Mouse (Mus musculus) hindbrain, embryonic 10.5 days (tissue): ENCODE data around the gene Ophn1. TPM values are rescaled to one million over a fixed set of nuclear protein-coding genes. Genes with fewer than 3 reads are reported as not detected.

Source experiments
- DNase-seq: peaks from one replicate; pipeline ENCODE4 v3.0.0-alpha.2; 2017; ENCODE audit warnings: low spot score
- H3K27ac ChIP-seq: fragments of 300-500 bp; sonication (generic); 2 replicates; pipeline ENCODE4 v1.5.1; 2016; ENCODE audit warnings: mild to moderate bottlenecking, moderate library complexity
- H3K27me3 ChIP-seq: fragments of 300-500 bp; sonication (generic); 2 replicates; pipeline ENCODE4 v1.6.1; 2016; ENCODE audit warnings: mild to moderate bottlenecking; ENCODE audit not compliant: poor library complexity, insufficient read depth, severe bottlenecking
- H3K36me3 ChIP-seq: fragments of 300-500 bp; sonication (generic); 2 replicates; pipeline ENCODE4 v1.6.1; 2016; ENCODE audit warnings: mild to moderate bottlenecking, moderate library complexity
- H3K4me1 ChIP-seq: fragments of 300-500 bp; sonication (generic); replicated peaks from 2 replicates; pipeline ENCODE4 v1.6.1; 2016; ENCODE audit warnings: mild to moderate bottlenecking
- H3K4me3 ChIP-seq: fragments of 300-500 bp; sonication (generic); 2 replicates; pipeline ENCODE4 v1.5.1; 2016; ENCODE audit warnings: mild to moderate bottlenecking, moderate library complexity
- H3K9me3 ChIP-seq: fragments of 300-500 bp; sonication (generic); 2 replicates; pipeline ENCODE4 v1.6.1; 2016; ENCODE audit warnings: mild to moderate bottlenecking, moderate library complexity
- WGBS: fragments of 180-500 bp; shearing (Covaris S2); methylation state at CpG from one replicate; pipeline ENCODE4 v1.1.7; 2016; 5-methylcytosine and 5-hydroxymethylcytosine counted together
- polyA plus RNA-seq: library from polyadenylated mRNA; unstranded; fragments of >200 nt; fragmentation: Nextera tagmentation; extraction: Ambion mirVana; gene quantifications from 2 replicates; pipeline ENCODE4 v1.2.1, GENCODE M21; 2016

Gene Ophn1
- polyA plus RNA-seq, 1 experiment from 2014 or later, result 20.9 TPM

- Histone ChIP-seq H3K27me3 (no peaks in the 10 kb centered on the region), H3K4me1 (no peaks in the 10 kb centered on the region), H3K4me3 (no peak overlapping the region), H3K27ac (no peak overlapping the region), H3K9me3 (no peaks in the 10 kb centered on the region), H3K36me3 (no peaks in the 10 kb centered on the region)
- DNase-seq, result no peak
- WGBS, result 96% methylated on average over 1 of the region's 1 CpGs
Measured at GRCm38 (mm10) chrX:98546458-98546857, 344.4 kb downstream of the Ophn1 start.

- no peaks in the 10 kb centered on the region for H3K4me1 ChIP-seq
- H3K27me3 ChIP-seq, result no peaks in the 10 kb centered on the region
- H3K9me3 ChIP-seq, result no peaks in the 10 kb centered on the region
- no peak for DNase-seq
- H3K27ac ChIP-seq, result no peak overlapping the region
- 89% methylated on average over 2 of the region's 2 CpGs for WGBS
- H3K4me3 ChIP-seq, result no peak overlapping the region
- no peaks in the 10 kb centered on the region for H3K36me3 ChIP-seq
Measured at GRCm38 (mm10) chrX:98515329-98515728, 375.5 kb downstream of the Ophn1 start.

- Histone ChIP-seq H3K9me3 (no peaks in the 10 kb centered on the region), H3K36me3 (no peaks in the 10 kb centered on the region), H3K4me3 (no peak overlapping the region), H3K27ac (no peak overlapping the region), H3K27me3 (no peaks in the 10 kb centered on the region), H3K4me1 (no peaks in the 10 kb centered on the region)
- no peak for DNase-seq
- WGBS, result 71% methylated on average over 3 of the region's 3 CpGs
Measured at GRCm38 (mm10) chrX:98514359-98514904, 376.4 kb downstream of the Ophn1 start.

Other genes with a start within 250 kb of the Ophn1 start
- gene Yipf6, start 45.3 kb upstream of the Ophn1 start, polyA plus RNA-seq, result 15.6 and 20.0 TPM in 2 replicates
- 15.9 and 17.5 TPM in 2 replicates for gene Stard8, start 112.2 kb upstream of the Ophn1 start, polyA plus RNA-seq
- gene Efnb1, start 245.1 kb upstream of the Ophn1 start, polyA plus RNA-seq, result 48.9 and 52.6 TPM in 2 replicates